Comparison of ENCODE assay signal across 18 mouse cellular contexts in genomic region chr5:6356161-6356560, GRCm38 (mm10).
"Had no signal": no experiment of that assay in that cellular context is flagged by ENCODE, and none has a peak within 500 bp of the region (broad histone marks: within the 10 kb centered on the region; RNA-seq: fewer than 3 reads in every experiment).

No protein-coding gene starts in this region.

- H3K4me3 ChIP-seq: midbrain, embryonic 10.5 days; midbrain, embryonic 12.5 days; myocyte; neural tube, embryonic 13.5 days; neural tube, embryonic 15.5 days had no signal

- H3K27ac ChIP-seq: midbrain, embryonic 10.5 days; midbrain, embryonic 12.5 days; neural tube, embryonic 13.5 days; neural tube, embryonic 15.5 days had no signal

- DNase-seq: lung, adult 18-20 months; lung, embryonic 14.5 days; lung, postnatal 10 days; lung, postnatal 4 days; midbrain, embryonic 14.5 days; retina, postnatal 1 day; right cerebral cortex, adult 18-20 months; right cerebral cortex, postnatal 25 days; right cerebral cortex, postnatal 4 days; spleen, adult 18-20 months; thymus, adult 2 months; thymus, postnatal 25 days; thymus, postnatal 4 days had no signal
